Mouse (Mus musculus) spleen, adult 18-20 months (tissue): ENCODE results near the gene Akap7.
"Not testable (repeated sequence)": the region's sequence is repeated elsewhere in the genome, so short reads cannot be mapped to it uniquely, and the experiment has no call there.

ENCODE experiments used
- DNase-seq, 2 experiments: peaks; one replicate each; pipeline ENCODE4 v3.0.0; 2022; ENCODE audit warnings: mixed read lengths in 2 of 2

Akap7 gene

DNA sequence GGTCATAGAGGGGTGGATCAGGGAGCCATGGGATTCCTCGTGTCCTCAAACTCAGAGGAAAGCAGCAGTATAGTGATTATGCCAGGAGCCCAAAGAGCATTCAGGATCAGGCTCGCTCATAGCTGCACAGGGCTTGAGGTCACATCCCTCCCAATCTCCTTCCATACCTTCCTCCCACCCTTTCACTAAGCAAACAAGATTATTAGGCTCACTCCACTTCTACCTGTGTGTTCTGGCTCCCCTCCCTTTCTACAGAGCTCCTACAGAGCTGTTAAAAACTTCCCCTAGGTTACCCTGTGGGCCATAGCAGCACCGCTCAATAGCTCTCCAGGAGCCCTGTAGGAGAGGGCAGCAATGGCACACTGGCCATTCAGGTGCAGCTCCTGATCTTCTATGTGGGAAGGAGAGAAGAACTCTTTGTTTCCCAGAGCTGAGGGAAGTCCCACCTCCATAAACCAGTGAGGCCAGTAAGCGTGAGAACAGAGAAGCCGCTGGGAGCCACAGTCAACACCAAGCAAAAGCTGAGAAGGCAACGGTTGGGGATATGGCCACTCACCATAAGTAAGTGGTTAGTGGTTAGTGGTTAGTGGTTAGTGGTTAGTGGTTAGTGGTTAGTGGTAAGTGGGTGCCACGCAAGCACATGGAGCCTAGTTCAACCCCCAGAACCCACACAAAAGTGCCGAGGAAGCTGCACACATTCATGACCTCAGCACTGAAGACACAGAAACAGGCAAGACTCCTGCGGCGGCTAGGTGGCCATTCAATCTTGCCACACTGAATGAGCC is 122.7 kb downstream of the Akap7 start:
- no peak for DNase-seq

DNA sequence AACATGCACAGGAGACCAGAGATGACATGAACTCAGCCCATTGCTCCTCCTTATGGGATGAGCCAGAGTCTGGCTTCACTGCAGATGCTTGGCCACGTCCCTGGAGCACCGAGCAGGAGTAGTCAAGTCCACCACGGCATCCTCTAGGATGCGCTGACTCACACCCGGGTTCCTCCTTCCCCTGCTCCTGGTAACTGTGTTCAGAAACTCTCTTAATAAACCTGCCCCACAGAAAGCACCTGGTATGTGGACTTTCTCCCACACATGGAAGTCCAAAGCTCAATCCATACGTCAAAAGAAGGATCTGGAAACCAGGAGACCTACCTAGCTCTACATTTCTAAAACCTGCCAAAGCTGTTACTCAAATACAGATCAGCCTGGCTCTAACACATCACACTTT is 124.4 kb downstream of the Akap7 start:
- no peak for DNase-seq

DNA sequence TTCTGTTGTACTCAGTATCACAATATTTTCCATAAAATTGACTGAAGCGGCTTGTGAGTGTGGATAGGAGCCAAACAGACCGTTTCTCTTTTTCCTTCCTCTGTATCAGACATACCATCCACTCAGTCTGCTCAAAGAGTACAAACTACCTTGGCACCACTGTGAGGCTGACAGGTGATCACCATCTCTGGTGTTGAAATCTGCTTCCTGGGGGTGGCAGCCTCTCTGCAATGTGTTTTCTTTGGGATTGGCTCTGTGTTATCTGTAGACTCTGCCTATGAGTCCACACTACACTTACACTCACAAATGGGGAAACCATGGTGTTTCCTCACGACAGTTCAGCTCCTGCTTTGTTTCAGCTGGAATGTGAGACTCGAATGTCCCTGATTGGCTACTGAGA is 128.6 kb downstream of the Akap7 start:
- DNase-seq, result no peak

DNA sequence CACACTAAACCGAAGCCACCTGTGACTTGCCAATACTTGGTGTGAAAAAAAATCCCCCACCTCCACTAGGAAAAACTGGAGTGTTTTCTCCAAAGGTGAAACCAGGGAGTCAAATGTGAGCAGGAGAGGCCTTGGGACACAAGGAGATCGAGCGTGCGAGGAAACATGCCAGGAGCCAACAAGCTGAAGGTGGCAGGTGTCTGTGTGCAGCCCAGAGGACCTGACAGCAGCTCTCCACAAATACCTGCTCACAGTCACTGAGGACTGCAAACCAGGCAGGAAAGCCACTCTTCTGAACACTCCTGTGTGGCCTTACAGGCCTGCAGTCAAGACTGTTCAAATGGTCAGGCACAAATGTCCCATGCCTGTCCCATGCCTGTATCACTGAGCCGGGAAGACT is 130.4 kb downstream of the Akap7 start:
- DNase-seq, result no peak

DNA sequence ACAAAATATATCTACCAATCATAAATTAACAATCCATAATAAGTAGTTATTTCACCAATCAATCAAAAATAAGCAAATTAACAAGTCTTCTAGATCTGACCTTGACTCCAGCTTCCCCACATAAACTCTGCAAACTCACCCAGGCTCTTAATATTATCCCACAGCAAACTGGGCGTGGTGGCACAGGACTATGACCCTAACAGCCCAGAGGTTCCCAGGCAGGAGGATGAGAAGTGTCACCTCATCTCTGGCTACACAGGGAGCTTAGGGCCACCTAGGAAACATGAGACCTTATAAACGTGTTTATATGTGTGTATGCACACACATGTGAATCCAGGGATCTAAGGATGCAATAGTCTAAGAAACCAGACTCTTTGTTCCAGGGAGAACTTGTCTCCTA is 132.8 kb downstream of the Akap7 start:
- DNase-seq, result no peak

DNA sequence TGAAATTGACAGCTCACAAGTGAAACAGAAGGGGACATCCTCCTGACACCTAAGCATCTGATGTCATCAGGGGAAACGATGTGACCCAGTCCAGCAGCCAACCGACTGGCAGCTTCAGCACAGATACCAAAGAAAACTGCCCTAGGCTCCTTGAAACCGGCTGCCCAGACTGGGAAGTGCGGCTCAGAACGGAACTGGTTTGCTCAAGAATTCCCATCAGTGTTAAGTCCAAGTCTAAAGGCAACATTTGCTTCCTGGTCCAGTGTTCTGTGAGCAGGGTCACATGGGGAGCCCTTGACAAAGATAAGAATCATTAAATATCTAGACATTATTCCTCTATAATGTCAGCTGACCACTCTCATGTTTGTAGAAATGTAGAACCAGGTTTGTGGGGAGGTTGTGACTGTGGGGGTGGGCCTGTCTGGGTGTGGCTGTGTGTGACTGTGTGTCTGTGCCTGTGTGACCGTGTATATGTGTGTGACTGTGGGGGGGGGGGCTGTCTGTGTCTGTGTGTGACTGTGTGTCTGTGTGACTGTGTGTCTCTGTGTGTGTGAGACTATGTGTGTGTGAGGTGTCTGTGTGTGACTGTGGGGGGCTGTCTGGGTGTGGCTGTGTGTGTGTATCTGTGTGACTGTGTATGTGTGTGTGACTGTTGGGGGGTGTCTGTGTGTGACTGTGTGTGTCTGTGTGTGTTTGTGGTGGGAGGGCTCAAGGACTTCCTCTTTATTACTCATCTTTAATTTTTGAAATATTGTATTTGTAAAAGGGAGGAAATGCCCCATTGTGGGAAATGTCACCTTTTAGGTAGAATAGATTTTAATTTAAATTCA is 140.1 kb downstream of the Akap7 start:
- DNase-seq, result no peak

DNA sequence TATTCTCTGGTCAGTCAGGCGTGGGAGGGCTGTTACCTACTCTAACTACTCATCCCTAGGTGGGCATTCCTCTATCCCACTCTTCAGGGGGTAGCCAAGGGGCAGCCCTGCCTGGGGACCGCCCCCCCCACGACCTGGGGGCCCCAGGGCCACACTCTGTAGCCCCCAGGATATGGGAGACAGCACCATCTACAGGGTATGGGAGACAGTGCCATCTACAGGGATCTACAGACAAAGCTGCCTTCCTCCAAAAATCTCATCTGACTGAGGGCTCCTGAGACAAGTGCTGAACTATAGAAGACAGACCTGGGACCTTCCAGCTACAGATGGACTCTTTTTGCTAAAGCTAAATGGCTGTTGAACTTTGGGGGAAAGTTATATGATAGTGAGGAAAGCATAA is 144.2 kb downstream of the Akap7 start:
- not testable (repeated sequence) for DNase-seq

DNA sequence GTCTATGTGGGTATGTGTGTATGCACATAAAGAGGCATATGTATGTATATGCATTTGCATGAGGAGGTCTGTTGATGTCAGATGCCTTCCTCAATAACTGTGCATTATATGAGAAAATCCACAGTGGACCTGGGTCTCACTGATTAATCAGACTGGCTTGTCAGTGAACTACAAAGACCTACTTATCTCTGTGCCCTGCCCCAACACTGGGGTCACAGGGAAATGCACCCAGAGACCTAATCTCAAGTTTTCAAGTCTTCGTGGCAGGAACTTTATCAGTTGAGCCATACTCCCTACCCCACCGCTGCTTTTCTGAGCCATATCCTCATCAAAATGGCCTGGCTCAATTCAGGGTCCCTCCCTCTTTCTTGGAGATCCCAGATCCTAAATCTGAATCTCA is 146.0 kb downstream of the Akap7 start:
- DNase-seq, result no peak

DNA sequence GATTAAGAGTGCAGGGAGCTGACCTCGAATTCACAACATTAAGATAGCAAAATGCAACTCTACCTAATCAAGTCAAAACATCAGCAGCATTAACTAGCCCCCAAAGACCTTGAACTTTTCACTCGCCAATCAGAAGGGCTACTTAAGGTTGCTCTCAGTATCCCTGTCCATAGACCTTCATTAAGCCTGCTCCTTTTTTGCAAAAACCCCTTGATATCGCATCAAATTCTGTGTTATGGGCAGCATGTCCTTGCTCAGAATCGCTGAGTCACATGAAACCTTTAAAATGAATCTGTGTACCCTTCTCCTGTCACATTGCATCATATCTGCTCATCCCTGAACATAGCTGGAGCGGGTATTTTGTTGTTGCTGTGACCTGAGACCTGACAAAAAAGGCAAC is 149.0 kb downstream of the Akap7 start:
- DNase-seq, result no peak

DNA sequence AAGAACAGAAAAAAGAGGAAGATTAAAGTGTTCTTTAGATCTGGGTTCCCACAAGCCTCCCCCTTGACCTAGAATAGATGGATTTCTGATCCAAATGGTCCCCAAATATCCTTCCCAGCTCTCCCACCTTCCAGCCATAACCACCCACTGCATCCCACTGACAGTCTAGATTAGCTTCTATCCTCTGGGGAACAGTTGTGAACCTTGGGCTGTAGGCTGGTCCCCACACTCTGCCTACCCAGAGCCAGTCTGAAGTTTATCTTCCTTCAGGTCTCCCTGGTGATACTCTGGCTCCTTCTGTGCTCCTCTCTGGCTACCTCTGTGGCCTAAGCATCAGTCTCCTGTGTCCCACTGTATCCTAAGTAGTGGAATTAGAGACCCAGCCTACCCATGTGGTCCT is 150.3 kb downstream of the Akap7 start:
- no peak for DNase-seq

DNA sequence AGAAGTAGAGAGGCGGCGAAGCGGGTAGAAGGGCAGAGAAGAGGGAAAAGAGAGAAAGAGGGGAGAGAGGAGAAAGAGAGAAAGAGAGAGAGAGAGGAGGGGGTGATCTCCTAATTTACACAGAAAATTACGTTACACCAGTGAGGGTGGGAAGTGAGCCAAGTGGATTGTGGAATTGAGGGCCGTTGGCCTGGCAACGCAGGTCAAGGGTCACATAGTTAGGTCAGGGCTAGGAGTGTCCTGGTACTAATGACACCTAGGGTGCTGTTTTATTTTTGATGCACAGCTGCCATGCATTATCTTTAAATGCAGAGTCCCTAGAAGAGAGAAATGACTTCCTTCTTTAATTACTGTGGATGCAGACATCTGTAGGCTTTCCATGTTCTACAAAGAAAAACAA is 153.4 kb downstream of the Akap7 start:
- DNase-seq, result no peak

DNA sequence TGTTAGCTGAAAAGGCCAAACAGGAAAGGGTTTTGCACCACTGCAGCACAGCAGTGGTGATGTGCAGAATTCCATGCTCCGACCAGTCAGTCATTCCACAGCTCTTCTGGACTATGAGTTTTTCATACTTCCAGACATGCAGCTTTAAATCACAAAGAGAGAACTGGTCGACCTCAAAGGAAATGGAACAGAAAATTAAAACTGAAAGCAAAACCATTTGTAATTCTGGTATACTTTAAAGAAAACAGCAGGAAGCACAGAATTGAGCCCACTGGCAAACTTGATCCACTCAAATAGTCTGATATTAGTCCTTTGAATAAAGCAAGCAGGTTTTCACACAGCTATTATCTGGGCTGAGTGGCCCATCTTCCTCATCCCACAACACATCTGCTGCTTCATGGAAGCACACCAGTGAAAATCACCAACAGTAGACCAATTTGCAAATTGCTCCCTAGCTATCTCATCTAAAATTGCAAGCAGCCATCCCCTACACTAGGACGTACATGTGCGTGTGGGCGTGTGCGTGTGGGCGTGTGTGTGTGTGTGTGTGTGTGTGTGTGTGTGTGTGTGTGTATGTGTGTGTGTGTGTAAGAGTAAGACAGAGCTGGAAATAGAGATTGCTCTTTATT is 156.4 kb downstream of the Akap7 start:
- DNase-seq, result no peak

DNA sequence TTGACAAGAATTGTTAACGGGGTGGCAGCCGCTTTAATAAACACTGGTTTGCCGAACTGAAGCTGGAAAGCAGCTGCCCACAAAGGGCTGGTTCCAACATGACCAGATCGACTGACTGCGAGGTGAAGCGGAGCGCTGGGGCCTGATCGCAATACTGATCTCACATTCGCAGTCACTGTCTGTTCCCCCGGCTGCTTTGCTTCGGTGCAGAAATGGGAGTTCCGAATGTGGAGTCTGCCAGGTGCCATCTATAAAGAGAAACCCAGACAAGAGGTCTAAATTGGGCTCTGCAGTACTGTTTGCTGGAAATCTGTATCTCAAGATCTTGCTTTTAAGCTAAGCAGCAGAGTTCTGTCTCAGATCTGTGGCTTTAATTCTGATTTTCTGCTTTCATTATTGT is 161.8 kb downstream of the Akap7 start:
- DNase-seq, result no peak

DNA sequence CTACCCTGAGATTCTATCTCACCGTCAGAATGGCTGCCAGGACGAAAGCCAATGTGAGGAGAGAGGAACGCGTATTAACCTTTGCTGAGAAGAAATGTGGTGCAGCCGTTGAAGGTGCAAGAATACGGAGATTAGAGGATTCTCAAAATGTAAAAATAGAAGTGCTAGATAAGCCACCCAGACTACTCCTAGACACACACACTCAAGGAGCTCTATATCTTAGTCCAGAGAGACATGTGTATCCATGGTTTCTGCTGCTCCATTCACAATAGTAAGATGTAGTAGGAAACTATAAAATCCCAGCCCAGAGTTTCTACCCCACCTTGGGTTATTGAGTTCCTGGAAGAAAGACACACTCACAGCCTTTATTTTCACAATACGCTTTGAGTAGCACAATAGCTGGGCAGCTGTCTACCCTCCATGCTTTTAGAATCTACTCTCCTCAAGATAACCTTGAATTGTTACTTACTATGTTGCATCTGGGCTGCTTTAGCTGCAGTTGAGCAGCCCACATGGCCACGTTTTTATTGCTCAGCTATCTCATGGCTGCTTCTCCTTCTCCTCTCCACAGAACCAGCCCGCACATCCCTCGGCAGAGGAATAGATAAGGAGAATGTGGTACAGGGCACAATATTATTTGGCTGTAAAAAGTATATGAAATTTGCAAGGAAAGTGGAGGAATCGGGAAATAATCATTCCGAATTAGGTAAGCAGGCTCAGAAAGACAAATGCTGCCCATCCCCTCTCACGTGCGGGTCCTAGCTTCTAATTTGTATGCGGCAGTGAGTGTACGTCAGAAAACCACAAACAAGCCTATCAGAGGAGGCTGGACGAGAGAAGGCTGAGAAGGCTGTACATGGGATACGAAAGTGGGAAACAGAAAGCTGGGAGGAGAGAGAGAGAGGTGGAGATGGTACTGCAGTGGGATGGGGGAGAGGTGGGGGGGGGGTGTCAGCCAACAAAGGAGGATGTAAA is 162.6 kb downstream of the Akap7 start:
- no peak for DNase-seq

DNA sequence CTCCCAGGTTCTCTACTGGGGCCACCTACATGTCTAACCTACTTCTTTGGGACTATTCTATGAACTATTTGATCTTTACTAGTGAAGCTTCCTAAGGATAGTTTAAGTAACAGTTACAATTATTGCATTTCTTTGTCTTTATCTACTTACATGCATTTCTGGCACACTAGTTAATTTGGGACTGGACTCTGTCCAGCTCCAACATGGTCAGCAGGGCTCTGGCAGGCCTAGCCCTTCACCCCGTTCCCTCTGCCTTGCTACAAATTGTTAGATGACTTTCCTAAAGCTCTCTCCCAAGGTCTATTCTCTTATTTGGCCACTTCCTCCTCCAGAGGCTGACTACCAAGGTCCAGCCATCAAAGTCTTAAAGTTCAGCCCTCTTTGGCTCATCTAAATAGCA is 165.9 kb downstream of the Akap7 start:
- DNase-seq, result no peak

DNA sequence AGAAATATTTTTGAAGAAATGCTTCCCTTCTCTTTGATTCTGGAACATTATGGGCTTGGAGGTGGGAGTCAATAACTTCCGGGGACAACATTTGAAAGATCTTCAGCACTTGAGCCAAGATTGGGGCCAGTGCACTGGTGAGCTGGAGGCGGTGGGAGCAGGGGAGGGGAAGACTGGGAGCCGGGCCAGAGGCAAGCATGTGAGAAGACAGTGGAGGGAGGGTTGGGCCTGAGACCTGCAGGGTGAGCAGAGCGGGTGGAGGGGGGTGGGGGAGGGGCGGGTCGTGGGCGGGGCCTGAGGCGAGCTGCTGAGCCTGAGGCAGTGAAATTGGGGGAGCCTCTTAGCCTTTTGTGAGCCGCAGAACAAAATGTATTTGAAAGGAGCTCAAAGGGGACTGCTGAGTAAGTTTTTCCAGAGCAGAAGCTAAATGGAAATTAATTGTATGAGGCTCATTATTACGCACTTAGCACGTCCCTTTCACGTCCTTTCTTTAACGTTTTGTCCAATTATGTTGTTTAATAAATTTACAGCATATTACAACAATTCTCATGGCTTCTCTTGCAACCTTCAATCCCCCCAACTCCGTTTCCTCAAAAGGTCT is 167.4 kb downstream of the Akap7 start:
- DNase-seq, result no peak

DNA sequence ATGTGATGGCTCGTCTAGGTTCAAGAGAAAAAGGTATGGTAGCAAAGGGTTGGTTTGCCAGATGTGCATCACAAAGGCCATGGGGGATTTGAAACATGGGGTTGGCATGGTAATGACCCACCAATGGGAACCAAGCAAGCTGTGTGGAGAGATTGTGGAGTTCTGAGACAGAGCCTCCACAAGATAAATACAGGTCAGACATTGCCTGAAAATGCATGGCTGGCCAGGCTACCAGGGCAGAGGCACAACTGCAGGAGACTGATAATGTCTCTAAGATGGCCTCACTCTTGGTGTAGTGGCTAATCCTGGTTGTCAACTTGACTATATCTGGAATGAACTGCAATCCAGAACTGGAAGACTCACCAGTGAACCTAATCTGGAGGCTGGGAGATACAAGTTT is 174.1 kb downstream of the Akap7 start:
- DNase-seq, result no peak

DNA sequence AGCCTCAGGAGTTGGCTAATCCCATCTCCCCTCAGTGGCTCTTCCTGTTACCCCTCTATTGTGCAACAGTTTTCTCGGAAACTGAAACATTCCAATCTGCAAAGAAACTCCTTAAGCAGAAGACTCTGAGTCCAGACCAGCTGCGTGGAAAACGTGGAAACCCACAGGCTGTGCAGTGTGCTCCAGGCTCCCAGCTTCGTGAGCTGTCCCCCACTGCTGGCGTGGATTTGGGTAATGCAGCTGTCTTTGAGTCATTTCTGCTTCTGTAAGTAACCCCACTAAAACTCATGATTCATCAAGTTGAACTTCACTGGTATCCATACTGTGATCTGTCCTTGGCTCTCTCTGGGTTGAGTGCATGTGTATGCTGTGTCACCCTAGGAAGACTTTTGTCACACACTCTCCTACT is 179.2 kb downstream of the Akap7 start:
- no peak for DNase-seq

DNA sequence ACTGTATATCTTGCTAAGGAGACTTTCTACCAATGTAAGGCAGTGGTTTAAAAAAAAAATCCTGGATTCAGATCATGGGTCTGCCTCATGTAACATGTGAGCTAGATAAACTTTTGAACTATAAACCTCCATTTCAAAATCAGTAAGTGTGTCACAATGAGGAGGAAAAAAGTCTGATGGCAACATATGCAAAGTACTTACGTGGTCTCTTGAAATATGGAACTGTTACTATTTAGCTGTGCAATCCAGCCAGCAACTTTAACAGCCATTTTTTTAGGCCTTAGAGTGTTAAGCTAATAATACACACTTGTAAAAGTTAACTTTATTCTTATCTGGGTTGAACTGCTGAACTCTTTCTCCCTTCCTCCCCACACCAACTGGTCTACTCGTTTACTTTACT is 181.6 kb downstream of the Akap7 start:
- DNase-seq, result no peak

DNA sequence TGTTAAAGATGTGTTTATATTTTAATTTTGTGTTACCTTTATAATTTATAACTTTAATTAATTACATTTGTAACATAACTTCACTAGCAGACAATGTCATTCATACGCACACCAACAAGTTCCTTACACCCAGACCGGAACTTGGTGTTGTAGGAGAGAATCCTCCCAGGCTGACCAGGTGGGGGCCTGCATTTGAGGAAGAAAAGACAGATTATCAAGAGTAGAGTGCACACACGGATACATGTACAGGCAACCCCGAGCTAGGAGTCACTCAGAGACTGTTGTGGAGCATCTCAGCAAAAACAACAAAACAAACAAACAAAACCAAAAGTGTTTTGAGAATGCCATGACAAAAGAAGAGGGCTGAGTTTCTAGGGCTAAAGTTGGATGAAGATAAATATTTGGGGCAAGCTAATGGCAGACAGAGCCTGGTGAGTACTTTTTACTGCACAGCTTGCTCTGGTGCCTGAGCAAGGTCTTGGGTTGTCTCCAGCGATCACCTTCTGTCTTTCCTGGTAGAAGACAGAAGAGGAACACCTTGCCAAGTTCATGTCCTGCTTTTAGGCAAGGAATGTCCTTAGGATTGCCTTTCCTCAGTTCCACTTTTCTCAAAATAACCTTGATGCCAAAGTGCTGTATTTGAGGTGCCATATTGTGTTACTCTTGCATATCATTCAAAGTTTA is 186.7 kb downstream of the Akap7 start:
- DNase-seq, result no peak
